Mouse (Mus musculus) adrenal gland, postnatal 36 days (tissue): ENCODE data around the gene Gm3685. TPM values are rescaled to one million over a fixed set of nuclear protein-coding genes. Genes with fewer than 3 reads are reported as not detected.
"Not testable (repeated sequence)": the region's sequence is repeated elsewhere in the genome, so short reads cannot be mapped to it uniquely, and the experiment has no call there.

Source experiments
- DNase-seq, 2 experiments: peaks; one replicate each; pipeline ENCODE4 v3.0.0; 2021; ENCODE audit warnings: mixed read lengths in 1 of 2
- long read RNA-seq, 2 experiments: library from polyadenylated mRNA; stranded (forward); transcript quantifications; one replicate each; pipeline ENCODE4 v2.0.0; 2021; ENCODE audit warnings: borderline sequencing depth in 2 of 2
- total RNA-seq, 2 experiments: library from RNA; stranded (reverse); gene quantifications; 2 replicates each; pipeline ENCODE4 v1.2.3; 2021

The Gm3685 gene
- total RNA-seq = not detected
- long read RNA-seq, experiment 1 = 0 reads
- long read RNA-seq, experiment 2 = 0 reads

GRCm38 (mm10) chr14:7044870-7045269, at the start of gene Gm3685:
Gene Gm3685, minus strand, starts transcription at chr14:7044970.
- not testable (repeated sequence) for DNase-seq

GRCm38 (mm10) chr14:7026781-7027749, 17.7 kb downstream of the Gm3685 start, which contains the start of gene Gm10406:
Gene Gm10406, minus strand, starts transcription at chr14:7027449.
- peak; percentile 30 to 32 for DNase-seq

GRCm38 (mm10) chr14:7026274-7026673, 18.5 kb downstream of the Gm3685 start:
- peak in 1 of 2 experiments; percentile 10 for DNase-seq

Other genes with a start within 250 kb of the Gm3685 start
- not detected for gene Gm3642, start 204.7 kb downstream of the Gm3685 start, total RNA-seq
- gene Gm3667, start 155.0 kb downstream of the Gm3685 start, total RNA-seq = not detected
- not detected for gene Gm6356, start 71.2 kb downstream of the Gm3685 start, total RNA-seq
- gene Gm10406, start 17.5 kb downstream of the Gm3685 start, total RNA-seq = under 1 TPM in 1 of 2 experiments, not detected in 1; 0.20 TPM
- under 1 TPM in 1 of 2 experiments, not detected in 1; 0.50 TPM for gene Gm3696, start 55.7 kb upstream of the Gm3685 start, total RNA-seq
- gene Gm6676, start 80.4 kb upstream of the Gm3685 start, total RNA-seq = not detected
- under 1 TPM; 0.26 to 0.56 TPM for gene Gm3512, start 129.6 kb upstream of the Gm3685 start, total RNA-seq
- not detected for gene Gm16434, start 149.6 kb upstream of the Gm3685 start, total RNA-seq
- not detected for gene Gm3727, start 219.7 kb upstream of the Gm3685 start, total RNA-seq